Mouse (Mus musculus): ENCODE measurements around the gene Polr2e.

The Polr2e gene

DNA sequence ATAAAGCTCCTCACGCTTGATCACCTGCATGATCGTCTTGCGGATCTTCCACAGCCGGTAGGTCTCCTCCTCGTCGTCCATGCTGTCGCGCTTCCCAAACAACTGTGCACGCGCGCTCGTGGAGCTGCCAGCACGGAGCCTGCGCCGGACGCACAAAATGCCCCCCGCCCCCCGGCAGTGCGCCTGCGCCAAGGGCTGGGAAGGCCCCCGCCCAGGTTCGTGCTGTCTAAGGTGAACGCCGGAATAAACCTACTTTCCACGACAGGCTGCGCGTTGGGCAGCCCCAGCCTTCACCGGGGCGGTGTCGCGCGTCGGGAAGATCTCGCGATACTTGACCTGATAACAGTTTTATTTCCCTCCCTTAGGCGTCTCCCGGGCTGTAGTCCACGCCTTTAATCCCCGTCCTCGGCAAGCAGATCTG, at the start of gene Polr2e:
Gene Polr2e, minus strand, starts transcription at position 237 of the 421 bp plus-strand sequence.
- DNase-seq (ENCODE audit: low read depth) = peak; percentile 95

DNA sequence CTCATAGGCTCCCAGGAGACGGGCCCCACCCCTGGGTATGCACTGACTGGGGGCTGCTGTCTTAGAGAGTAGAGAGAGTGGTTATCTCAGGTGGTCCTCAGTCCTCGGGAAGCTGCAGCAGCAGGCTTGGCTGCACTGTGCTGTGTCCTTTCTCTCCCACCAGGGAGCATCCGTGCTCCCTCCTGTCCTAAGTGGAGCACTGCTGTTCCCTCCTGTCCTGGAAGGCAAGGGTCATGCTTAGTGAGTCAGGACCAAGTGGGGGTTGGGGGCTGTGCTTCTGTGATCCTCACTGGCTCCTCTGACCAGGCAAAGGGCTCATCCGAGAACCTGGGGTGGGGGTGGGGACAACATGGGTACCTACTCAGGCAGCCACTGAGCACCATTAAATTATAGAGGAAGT, 49.6 kb upstream of the Polr2e start:
- no peak for DNase-seq (ENCODE audit: low read depth)

DNA sequence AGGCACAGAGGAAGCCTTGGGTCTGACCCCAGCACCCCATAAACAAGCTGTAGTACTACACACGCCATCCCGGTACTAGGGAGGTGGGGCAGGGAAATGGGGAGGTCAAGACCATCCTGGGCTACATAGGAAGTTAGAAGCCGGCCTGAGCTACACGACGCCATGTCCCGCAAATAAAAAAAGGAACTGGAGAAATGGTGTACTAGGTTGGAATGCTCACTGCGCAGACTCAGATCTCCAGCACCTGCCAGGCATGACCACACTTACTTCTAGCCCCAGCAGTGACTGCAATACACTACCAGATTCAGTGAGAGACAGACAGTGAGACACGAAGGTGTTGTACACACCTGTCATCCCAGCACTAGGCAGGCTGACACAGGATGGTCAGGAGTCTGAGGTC, 47.9 kb upstream of the Polr2e start:
- no peak for DNase-seq (ENCODE audit: low read depth)

DNA sequence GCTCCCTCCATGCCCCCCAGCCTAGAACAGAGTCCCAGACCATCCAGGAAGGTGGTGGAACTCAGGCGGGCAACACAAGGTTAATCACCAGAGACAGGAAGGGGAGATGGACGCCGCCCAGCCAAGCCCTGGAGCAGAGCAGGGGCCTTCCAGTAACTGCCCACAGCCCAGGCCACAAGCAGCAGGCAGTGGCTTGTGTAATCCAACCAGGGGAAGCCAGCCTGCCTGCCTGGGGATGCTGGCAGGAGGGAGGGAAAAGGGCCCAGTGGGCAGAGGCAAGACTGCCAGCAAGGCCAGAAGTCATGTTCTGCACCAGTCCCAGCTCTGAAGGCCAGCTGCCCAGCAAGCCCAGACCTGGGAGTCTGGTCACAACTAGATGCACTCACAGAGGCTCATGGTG, 47.3 kb upstream of the Polr2e start:
- DNase-seq (ENCODE audit: low read depth) = no peak

DNA sequence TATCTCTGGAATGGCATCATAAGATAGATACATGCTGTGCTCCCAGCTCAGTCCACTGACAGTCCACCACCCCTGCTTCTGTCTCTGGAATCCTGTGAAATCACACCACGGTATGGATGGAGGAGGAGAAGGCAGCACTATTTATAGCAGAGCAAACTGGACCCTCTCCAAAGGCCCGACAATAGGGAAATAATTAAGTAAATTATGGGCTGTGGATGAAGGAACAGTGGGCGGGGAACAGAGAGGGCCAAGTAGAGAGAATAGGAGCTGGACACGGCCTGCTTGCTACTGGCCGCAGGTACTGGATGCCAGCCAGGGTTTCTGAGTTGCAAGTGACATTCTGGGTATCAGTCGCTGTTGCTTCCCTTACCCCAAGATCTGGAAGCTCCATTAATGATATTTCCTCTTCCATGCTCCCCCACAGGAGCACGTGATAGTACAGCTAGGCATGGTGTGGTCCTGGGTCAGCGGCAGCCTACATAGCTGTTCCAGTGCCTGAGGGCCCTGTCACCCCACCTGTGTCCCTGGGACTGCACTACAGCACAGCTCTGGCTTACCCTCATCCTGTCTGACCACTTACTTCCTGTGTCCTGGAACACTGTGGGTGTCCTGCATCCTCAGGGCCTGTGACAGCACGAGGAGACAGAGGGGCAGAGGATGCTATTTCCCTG, 45.4 kb upstream of the Polr2e start:
- DNase-seq (ENCODE audit: low read depth) = no peak

DNA sequence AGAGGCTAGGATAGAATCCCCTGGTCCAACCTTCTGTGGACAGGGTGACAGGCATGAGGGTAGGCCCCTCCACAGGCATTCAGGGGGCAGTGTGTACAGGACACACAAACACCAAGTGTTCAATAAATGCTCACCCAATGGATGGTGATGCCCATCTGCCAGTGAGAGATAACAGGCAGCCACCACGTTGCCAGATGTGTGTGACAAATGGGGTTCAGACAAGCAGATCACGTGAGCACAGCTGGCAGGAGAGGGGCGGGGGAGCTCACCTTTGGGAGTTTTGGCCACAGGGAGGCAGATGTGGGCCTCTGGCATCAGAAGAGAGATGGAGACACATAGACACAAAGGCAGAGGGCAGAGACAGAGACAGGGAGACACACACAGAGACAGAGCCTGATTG, 41.5 kb upstream of the Polr2e start:
- peak; percentile 85 for DNase-seq (ENCODE audit: low read depth)

DNA sequence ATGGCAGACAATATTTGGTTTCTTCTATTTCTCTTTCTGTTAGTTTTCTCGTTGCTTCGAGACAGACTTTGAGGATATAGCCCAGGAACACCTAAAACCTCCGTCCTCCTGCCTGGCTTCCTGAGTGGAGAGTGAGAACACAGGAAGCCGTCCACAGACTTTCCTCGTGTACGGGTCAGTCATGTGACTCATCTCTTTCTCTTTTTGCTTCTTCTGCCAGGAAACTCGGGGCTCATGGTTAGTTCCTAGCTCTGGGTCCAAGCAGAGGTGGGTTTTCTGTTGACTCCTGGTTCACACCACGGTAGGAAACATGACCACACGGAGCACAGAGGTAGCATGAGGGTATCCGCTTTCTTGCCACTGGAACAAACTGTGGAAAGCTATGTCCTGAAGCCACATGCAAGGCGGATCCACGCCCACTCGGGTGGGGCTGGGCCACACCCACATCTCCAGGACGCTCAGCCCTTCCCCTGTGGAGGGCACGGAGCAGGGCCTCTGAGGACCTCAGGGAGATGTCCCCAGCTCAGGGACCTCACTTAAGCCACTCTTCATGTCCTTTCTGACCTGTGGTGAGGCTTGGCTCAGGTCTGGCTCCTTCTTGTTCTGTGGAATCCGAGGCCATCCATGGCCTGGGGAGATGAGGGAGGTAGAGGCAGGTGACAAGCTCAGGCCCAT, 40.9 kb upstream of the Polr2e start:
- peak; percentile 49 for DNase-seq (ENCODE audit: low read depth)

DNA sequence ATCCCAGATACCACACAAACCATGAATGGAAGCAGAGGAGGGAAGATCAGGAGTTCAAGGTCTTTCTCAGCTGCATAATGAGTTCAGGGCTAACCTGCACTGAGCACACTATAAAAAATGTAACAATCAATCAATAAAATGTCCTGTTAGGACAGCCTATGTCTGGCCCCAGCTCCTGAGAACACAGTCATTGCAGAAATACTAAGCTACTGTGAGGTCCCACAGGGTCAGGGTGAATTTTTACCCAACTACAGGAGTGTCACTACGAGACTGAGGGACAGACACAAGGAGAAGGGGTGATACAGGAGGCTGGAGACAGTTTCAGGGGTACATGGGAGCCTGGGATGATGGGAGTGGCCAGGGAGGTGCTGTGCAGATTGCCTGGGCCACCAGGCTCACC, 38.8 kb upstream of the Polr2e start:
- no peak for DNase-seq (ENCODE audit: low read depth)

DNA sequence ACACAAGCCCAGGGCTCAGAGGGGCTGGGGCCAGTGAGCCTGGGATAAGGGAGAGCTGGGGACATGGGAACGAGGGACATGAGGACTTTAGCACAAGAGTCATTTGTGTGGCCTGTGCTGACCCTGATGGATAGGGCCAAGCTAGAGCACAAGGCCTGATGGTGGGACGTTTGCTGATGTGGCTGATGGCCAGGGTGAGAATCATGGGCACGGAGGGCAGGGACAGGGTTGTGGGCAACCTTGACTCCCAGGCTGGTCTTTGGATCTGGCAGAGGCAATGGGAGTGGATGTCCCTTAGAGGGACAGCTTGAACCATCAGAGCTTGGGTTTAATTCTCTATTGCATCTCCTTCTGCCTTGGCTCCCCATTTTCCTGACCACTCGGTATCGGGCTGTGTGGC, 37.7 kb upstream of the Polr2e start:
- DNase-seq (ENCODE audit: low read depth) = no peak

DNA sequence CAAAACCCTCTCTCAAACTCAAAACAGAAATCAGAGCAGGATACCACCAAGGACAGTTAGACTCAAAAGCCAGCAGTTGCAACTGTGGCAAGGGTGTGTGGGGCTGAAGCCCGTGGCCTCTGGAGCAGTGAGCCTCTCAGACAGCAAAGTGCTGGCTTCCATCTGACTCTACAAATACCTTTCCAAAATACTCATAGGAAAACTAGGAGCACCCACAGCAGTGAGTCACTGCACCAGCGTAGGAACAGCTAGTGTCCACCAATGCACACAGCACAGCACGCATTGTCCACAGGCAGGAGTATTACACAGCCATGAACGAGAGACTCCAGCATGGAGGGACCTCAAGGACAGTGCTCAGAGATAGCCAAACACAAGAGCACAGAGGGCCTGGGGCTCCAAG, 36.8 kb upstream of the Polr2e start:
- no peak for DNase-seq (ENCODE audit: low read depth)

DNA sequence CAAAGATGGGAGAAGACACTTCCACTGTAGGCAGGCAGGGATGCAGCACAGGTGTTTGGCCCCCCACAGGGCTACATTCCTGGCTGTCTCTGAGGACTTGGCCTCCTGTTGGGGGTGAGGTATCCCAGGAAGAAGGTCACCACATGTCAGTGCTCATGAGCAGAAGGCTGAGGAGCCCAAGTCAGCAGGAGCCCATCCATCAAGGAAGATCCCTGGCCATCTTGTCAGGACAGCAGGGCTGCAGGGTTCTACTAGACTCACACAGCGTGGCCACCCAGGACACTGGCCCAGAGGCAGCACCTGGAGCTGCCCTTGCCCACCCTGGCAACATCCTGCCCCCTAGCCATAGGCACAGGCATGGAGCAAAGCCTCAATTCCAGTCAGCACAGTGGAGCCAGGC, 36.3 kb upstream of the Polr2e start:
- no peak for DNase-seq (ENCODE audit: low read depth)

DNA sequence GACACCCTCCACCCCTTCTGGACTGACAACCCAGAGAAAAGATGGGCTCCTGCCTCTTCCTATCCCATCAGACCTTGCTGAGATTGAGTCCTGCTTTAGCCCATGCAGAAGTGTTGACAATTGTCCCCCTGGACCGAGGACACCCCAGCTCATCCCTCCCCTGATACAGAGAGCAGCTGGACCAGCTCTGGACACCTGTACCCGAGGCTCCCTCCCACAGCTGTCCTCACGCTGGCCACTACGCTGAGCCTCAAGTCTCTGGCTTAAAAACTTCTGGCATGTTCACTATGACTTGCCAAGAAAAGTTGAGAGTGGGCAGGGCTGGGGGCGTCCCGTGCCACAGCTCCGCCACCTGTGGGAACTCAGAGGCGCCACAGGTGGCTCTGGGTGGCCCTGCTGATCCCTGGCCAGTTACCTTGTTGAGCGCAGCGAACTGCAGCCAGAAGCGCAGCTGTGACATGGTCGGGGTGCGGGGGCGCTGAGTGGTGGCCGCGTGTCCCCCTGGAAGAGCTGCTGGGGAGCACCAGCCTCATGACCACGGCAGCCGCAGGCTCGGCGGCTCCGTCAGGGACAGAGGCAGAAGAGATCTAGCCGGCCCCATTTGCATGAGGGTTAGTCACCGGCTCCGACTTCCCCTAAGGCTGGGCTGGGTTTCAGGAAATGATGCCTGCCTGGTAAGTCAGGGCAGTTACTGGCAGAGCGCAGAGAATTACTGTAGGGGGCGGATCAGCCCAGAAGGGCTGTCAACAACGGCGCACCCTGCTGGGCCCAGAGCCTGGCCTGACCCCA, 35.4 kb upstream of the Polr2e start:
- peak; percentile 41 for DNase-seq (ENCODE audit: low read depth)

DNA sequence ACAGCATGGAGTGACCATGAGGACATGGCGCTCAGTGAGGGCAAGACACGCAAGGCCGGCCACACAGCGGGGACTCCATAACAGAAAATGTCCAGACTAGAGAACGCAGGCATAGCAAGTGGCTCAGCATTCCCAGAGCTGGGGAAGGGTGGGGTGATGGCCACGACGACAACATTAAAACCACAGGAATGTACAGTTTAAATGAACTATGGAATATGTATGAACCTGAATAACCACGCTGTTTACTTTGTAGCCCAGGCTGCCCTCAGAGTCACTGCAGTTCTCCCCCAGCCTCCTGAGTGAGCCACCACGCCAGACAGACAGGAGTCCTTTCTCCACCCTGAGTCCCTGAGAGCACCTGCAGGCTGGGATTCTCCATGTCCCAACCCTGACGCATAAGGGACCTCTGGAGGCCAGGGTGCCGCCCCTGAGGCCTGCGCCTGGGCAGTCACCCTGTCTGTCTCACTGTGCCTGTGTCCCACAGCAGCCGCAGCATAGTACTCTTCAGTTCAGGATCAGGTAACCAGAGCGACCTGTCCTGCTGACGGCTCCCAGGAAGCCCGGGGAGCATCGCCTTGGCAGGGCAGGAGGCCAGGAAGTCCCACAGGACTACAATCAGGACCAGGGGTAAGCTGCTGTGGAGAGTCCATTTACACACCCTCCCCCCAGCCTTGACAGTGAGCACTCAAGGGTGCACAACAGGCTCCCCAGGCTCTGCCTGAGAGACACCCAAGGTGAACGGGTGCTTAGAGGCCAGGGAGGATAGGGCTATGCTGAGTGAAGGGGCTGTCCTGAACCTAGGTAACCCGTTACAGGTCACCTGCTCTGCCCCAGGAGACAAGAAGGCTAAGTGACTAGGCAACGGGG, 33.3 kb upstream of the Polr2e start:
- no peak for DNase-seq (ENCODE audit: low read depth)

DNA sequence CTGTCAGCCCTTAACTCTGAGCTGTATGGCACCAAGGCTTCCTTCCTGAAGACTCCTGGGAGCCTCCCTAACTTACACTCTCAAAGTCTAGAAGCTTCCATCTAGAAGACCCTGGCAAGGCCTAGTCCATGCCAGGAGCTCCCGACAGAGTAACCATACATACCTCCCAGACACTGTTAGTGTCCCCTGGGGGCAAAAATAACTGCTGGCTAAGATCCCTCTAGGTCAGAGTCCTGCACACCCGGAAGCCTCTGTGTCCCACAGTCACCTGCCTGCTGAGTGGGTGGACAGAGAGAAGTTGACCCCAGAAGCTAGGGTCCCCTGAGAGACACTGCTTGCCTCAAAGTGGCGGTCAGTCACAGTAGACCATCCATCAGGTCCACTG, 31.9 kb upstream of the Polr2e start:
- no peak for DNase-seq (ENCODE audit: low read depth)

DNA sequence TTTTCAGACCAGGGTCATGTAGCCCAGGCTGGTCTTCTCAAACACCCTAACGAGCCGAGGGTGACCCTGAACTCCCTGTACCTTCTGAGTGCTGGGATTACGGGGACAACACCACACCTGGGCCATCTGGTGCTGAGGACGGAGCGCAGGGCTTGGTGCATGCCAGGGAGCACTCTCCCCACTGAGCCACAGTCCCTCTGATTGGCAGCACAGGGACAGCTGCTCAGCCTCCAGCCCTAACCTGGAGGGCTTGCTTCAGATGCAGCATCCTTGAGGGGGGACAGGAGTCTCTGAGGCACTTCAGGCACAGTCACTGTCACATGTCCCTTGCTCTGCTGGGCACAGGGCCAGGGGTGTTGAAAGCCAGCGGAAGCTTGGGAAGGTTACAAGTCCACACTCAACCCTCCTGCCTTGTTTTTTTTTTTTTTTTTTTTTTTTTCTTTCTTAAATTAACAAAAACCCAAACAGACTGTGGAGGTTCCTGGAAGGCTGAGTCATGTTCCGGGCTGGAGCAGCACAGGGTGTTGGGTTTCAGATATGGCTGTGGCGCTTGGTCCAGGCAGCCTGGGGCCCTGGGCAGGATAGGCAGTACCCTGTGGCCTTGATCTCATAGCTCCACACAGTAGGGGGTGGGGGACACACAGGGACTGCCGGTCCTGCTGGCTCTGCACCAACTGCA, 31.4 kb upstream of the Polr2e start:
- DNase-seq (ENCODE audit: low read depth) = peak; percentile 77

DNA sequence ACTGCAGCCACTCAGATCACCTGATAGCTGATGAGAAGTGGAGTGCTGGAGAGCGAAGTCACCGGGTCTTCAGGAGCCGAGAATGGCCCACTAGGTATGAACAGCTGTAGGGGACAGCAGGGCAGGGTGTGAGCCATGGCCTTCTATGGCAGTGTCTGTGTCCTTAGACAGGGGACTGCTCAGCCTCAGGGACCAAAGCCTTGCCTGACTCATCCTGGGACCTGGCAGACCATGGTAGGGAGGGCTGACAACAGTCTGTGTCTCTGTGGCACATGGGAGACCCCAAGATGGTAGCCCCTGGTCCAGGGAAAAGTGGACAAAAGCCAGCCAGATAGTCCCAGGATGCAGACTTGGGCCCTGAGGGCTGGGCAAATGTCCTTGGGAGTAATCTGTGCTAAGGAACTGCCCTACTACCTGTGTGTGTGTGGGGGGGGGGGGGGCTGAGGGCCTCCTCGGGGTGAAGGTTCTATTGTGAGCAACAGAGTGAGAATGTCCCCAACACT, 30.4 kb upstream of the Polr2e start:
- no peak for DNase-seq (ENCODE audit: low read depth)

DNA sequence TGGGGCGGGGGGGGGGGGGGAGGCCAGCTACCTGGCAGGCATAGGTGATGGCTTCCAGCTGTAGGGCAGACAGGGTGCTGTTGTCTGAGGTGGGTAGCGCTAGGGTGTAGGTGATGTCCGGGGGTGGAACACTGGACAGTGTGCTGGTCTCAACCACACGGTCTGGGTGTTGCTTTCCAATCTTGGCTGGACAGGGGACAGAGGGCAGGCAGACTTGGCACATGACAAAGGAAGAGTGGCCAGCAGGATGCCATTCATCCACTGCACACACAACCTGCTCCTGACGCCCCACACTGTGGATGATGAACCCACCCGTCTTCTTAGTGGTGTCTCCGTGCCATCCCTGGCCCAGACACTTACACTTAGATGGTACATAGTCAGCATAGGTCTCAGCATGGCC, 29.7 kb upstream of the Polr2e start:
- no peak for DNase-seq (ENCODE audit: low read depth)

DNA sequence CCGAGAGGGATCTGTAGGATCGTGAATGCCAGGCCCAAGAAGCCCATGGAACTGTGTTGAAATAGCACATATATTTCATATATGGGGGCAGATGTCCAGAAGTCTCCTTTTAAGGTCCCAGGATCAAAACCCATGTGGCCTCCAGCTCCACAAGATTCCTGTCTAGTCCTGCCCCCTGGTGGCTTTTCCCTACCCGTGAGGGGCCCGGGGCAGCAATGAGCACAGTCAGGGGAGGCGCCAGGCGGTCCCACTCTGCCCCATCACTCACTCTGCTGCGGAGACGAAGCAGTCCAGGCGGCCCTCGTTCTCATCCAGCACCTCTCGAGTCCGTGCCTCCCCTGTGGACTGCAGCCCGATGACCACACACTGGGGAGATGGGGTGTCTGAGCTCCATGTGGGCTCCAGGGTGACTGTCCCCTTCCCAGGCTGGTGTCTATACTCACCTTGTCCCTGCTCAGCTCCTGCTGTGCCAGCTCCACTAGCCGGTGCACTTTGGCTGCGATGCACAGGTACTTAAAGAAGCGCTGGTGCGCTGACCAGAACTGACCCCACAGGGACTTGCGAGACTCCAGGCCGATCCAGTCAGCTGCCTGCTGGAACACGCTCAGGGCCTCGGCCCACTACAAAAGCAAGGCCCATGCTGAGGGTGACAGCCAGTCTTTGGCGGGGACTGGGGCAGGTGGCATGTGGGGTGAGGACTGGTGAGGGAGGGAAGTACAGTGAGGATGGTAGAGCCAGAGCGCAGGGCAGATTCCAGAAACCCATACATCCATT, 24.5 kb upstream of the Polr2e start:
- DNase-seq (ENCODE audit: low read depth) = no peak

DNA sequence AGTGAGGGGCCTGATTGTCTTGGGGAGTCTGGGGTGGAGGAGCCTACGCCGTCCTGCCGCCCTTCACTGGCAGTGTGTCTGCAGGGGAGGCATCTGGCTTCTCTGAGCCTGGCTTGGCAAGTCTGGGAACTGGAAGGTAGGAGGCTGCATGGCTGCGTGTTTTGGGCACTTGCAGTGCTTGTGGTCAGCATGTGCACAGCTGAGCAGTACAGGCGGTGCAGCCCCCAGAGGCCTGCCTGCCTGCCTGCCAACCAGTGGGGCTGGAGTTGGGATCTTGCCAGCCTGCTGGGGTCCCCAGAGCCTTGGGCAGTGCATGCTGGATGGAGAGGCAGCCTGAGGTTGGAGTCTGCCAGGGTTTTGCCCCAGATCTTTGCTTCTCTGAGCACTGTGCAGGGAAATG, 23.5 kb upstream of the Polr2e start:
- no peak for DNase-seq (ENCODE audit: low read depth)

DNA sequence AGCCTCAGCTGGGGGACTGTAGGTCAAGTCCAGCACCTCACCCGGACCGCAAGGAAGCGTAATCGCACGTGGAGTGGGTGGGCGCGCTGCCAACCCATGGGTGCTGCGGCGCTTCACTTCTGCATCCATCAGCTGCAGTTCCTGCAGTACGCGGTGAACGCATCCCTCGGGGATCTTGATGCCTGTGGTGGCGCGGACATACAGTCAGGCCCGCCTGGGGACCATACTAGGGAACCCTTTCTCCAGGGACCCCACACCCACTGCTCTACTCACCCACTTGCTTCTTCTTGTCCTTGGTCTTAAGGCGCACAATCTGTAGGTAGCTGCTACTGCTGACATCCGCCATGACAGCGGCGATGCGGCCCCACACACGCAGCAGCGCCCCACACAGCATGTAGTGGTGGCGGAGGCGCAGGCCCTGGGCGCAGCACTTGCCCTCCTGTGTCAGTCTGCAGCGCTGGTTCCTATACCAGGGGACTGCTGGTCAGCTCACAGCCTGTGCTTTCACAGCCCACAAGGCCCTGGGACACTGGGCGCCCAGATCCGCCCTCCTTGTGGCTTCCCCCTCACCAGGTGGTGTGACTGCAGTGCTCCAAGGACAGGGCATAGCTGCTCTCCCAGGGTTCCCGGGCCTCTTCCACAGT, 18.2 kb upstream of the Polr2e start:
- no peak for DNase-seq (ENCODE audit: low read depth)

All from c-Kit-positive CD71-positive TER-119-negative erythroid progenitor cells, embryonic 14.5 days (primary cell).